Mouse (Mus musculus): ENCODE data around the gene Rcvrn. TPM values are rescaled to one million over a fixed set of nuclear protein-coding genes. Genes with fewer than 3 reads are reported as not detected.

Rcvrn gene
- polyA plus RNA-seq, 1 experiment, result not detected

DNA sequence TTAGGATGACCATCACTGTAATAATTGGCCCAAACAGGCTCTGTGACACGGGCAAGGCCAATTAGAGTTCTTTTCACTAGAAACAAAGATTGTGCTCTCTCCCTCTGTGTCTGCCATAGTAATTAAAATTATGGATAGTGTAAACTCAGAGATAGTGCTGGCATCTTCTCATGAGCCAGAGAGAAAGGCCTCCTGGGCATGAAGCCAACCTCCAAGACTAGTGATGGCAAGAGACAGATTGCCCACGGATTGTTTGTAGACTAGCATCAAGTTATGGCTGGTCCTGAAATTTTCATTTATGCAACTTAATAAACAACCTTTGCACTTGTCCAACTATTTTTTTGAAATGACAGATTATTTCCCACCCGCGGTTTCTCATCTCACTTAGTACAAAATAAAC lies 17.9 kb downstream of the Rcvrn start:
- Histone ChIP-seq H3K4me1 (no peaks in the 10 kb centered on the region), H3K4me3 (replicated peaks) (no peak overlapping the region), H3K9me3 (no peaks in the 10 kb centered on the region), H3K27me3 (replicated peaks) (peaks cover 7% of the 10 kb centered on the region), H3K36me3 (replicated peaks; ENCODE audit: low read length) (no peaks in the 10 kb centered on the region)
- TF ChIP-seq FLI1 (IDR thresholded peaks at IDR 0.05; ENCODE audit: low read length) (no peak), GATA1 (IDR thresholded peaks at IDR 0.05; ENCODE audit: borderline replicate concordance, low read length) (no peak)

DNA sequence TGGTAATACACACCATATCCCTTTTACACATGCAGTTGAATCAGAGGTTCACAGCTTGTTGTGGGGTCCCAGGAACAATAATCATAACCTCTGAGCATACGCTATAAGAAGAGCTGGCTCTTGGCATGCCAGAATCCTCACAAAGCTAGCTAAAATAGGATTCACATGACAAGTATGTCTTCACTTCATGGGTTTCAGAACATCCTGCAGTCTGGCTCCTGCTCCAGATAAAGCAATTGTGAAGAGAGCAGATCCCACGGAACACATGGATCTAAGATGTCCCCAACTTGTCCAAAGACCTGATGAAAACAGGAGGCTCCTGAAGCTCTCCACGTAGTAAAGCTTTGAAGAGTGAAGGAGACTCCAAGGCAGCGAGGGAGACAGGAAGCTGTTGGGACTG lies 20.3 kb downstream of the Rcvrn start:
- no peaks in the 10 kb centered on the region for H3K4me1 ChIP-seq
- no peak for TF ChIP-seq FLI1 (IDR thresholded peaks at IDR 0.05; ENCODE audit: low read length)
- TF ChIP-seq GATA1 (IDR thresholded peaks at IDR 0.05; ENCODE audit: borderline replicate concordance, low read length), result no peak
- no peaks in the 10 kb centered on the region for H3K9me3 ChIP-seq
- H3K36me3 ChIP-seq (replicated peaks; ENCODE audit: low read length), result no peaks in the 10 kb centered on the region
- peaks cover 7% of the 10 kb centered on the region for H3K27me3 ChIP-seq (replicated peaks)
- no peak overlapping the region for H3K4me3 ChIP-seq (replicated peaks)

DNA sequence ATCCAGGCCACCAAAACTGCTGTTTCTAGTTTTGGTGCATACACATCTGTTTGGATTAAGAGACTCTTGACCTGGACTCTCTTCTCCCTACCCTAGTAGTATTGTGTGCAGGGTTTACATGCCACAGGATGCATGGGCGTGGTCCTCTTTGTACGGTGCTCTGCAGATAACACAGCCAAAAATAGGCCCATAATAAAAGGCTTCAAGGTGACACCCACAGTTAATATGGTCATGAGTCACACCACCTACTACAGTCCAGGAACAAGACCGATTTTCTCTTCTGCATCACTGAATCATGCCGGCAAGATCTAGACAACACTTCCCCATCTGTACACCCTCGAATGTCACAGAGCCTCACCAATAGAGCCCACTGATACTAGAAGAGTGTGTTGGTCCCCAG lies 26.4 kb downstream of the Rcvrn start:
- Histone ChIP-seq H3K27me3 (replicated peaks) (peaks cover 8% of the 10 kb centered on the region), H3K4me1 (no peaks in the 10 kb centered on the region), H3K9me3 (no peaks in the 10 kb centered on the region), H3K36me3 (replicated peaks; ENCODE audit: low read length) (no peaks in the 10 kb centered on the region), H3K4me3 (replicated peaks) (no peak overlapping the region)
- TF ChIP-seq GATA1 (IDR thresholded peaks at IDR 0.05; ENCODE audit: borderline replicate concordance, low read length), result no peak
- TF ChIP-seq FLI1 (IDR thresholded peaks at IDR 0.05; ENCODE audit: low read length), result no peak

DNA sequence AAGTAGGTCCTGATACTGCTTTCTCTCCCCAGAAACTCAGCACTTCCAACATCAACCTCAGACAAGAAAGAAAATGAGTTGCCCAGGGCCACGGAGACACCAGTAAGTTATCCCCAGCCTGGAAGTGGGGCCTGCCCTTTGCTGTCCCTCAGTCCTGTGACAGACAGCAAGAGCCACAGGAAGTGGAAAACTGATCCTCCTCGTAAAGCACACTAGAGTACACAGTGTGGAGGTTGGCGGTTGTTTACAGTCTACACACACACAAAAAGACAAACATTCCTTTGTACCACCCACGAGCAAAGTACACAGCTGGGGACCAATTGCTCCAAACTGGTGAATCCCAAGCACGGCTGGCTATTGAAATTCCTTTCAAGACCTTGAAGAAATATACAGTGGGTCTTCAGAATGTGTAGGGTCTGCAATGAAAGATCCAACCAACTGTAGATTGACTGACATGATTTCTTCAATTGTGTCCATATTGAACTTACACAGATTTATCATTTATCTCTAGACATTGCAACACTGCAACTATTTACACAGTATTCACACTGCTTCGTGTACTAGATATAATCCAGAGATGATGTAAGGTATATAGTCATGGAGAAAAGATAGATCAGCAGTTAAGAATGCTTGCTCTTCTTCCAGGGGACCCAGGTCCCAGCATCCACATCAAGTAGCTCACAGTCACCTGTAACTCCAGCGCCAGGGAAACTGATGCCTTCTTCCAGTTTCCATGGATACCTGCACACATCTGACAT lies 27.5 kb downstream of the Rcvrn start:
- no peaks in the 10 kb centered on the region for H3K36me3 ChIP-seq (replicated peaks; ENCODE audit: low read length)
- peaks cover 8% of the 10 kb centered on the region for H3K27me3 ChIP-seq (replicated peaks)
- no peak overlapping the region for H3K4me3 ChIP-seq (replicated peaks)
- TF ChIP-seq GATA1 (IDR thresholded peaks at IDR 0.05; ENCODE audit: borderline replicate concordance, low read length), result no peak
- no peak for TF ChIP-seq FLI1 (IDR thresholded peaks at IDR 0.05; ENCODE audit: low read length)
- H3K4me1 ChIP-seq, result no peaks in the 10 kb centered on the region
- no peaks in the 10 kb centered on the region for H3K9me3 ChIP-seq

DNA sequence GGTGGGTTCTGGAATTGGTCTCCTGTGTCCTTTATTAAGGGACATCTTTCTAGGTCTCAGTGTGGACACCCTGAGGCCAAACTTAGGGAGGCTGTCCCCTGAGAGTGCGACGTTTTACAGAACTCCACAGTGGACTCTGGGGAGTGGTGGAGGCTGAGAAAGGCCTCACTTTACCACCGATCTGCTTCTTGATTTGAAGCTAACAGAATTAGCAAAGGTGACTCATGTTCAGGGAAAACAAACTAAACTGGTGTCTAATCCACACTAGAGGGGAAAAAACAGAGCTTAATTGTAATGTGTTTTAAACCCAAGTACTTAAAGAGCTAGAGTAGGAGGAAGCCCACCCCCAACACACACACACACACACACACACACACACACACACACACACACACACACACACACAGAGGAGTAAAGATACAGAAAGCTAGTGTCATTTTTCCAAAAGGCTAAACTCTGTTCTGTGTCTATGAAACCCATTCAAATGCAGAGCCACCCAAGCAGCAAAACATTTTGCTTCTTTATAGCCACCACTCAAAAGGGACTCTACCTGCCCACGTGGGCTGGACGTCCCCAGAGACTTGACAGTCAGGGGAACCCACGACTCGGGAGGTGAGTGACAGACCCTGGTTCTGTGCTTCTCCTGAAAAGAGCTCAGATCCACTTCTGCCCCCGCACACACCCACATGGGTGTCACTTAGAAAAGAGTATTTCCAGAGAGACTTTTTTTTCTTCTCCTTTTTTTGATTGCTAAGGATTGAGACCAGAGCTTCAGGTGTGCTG lies 28.3 kb downstream of the Rcvrn start:
- no peak overlapping the region for H3K4me3 ChIP-seq (replicated peaks)
- no peaks in the 10 kb centered on the region for H3K36me3 ChIP-seq (replicated peaks; ENCODE audit: low read length)
- no peaks in the 10 kb centered on the region for H3K9me3 ChIP-seq
- TF ChIP-seq FLI1 (IDR thresholded peaks at IDR 0.05; ENCODE audit: low read length) (no peak), GATA1 (IDR thresholded peaks at IDR 0.05; ENCODE audit: borderline replicate concordance, low read length) (no peak)
- H3K27me3 ChIP-seq (replicated peaks), result peaks cover 8% of the 10 kb centered on the region
- no peaks in the 10 kb centered on the region for H3K4me1 ChIP-seq

DNA sequence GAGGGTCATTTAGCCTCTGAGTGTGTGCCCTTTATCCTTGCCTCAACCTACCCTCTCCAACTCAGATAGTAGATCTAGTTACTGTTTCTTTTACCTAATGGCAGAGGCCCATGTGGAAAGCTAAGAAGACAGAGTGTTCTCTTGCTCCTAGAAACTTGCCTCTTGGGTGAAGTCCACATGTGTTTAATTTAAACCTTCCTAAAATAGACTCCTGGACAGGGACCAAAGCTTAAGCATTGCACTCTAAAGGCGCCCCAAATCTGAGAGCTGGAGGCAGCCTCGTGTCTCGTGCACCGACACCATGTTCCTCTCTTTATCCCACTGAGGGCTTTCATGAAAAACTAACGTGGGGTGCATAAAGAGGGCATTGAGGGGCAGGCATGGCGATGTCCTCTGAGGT lies 32.0 kb downstream of the Rcvrn start:
- peaks cover 12% of the 10 kb centered on the region for H3K27me3 ChIP-seq (replicated peaks)
- no peaks in the 10 kb centered on the region for H3K4me1 ChIP-seq
- TF ChIP-seq FLI1 (IDR thresholded peaks at IDR 0.05; ENCODE audit: low read length) (no peak), GATA1 (IDR thresholded peaks at IDR 0.05; ENCODE audit: borderline replicate concordance, low read length) (no peak)
- H3K9me3 ChIP-seq, result no peaks in the 10 kb centered on the region
- no peak overlapping the region for H3K4me3 ChIP-seq (replicated peaks)
- H3K36me3 ChIP-seq (replicated peaks; ENCODE audit: low read length), result no peaks in the 10 kb centered on the region

DNA sequence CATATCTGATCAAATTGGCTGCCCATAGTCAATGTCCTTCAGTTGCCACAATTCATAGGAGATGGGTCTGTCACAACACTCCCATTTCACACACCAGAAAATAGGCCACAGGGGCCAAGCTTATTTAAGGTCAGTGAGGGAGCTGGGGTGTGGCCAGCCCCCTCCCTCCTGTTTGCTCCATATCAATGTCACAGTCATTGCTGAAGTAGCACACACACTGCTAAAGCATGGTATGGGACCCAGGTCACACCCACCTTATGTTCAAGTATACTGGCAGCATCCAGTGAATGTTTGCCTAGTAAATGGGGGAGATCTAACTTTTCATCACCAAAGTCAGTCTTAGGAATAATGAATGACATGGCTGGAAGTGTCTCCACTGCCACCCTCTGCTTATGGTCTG lies 33.6 kb downstream of the Rcvrn start:
- Histone ChIP-seq H3K9me3 (peaks cover 5% of the 10 kb centered on the region; the same call in 1 of the 2 replicates), H3K36me3 (replicated peaks; ENCODE audit: low read length) (no peaks in the 10 kb centered on the region), H3K27me3 (replicated peaks) (peaks cover 15% of the 10 kb centered on the region), H3K4me1 (no peaks in the 10 kb centered on the region), H3K4me3 (replicated peaks) (no peak overlapping the region)
- no peak for TF ChIP-seq GATA1 (IDR thresholded peaks at IDR 0.05; ENCODE audit: borderline replicate concordance, low read length)
- TF ChIP-seq FLI1 (IDR thresholded peaks at IDR 0.05; ENCODE audit: low read length), result no peak

DNA sequence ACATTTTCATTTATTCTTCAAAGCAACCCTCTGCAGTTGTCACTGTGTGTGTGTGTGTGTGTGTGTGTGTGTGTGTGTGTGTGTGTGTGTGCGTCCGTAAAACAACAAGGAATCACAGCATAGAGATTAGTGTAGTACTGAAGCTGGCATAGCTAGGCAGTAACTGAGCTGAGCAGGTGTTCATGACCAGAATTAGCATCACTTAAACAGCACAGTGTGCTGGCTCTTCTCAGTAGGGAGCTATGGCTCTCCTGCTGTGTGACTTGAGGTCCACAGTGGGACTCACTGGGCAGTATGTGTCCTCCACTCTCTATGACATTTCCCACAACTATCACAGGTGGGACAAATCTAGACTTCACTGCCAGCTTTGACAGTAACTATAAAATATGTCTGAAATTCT lies 35.9 kb downstream of the Rcvrn start:
- Histone ChIP-seq H3K4me1 (no peaks in the 10 kb centered on the region), H3K27me3 (replicated peaks) (peaks cover 11% of the 10 kb centered on the region), H3K4me3 (replicated peaks) (no peak overlapping the region), H3K36me3 (replicated peaks; ENCODE audit: low read length) (no peaks in the 10 kb centered on the region), H3K9me3 (peaks cover 9% of the 10 kb centered on the region; the same call in 1 of the 2 replicates)
- no peak for TF ChIP-seq GATA1 (IDR thresholded peaks at IDR 0.05; ENCODE audit: borderline replicate concordance, low read length)
- TF ChIP-seq FLI1 (IDR thresholded peaks at IDR 0.05; ENCODE audit: low read length), result no peak

DNA sequence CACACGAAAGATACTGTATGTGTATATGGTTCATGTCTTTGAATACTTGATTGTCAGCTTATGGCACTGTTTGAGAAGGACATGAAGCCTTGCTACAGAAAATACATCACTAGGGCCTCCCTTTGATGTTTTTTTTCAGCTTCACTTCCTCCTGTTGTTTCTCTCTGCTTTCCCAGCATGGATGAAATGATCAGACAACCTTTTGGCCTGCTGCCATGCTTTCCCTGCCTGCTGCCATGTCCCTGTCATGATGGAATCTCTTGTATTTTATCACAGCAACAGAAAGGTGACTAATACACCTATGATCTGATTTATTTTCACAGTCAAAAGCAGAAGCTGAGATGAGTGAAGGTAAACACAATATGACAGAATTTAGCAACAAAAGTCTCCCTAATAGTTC lies 38.6 kb downstream of the Rcvrn start:
- Histone ChIP-seq H3K9me3 (peaks cover 9% of the 10 kb centered on the region; the same call in 1 of the 2 replicates), H3K27me3 (replicated peaks) (peaks cover 8% of the 10 kb centered on the region), H3K36me3 (replicated peaks; ENCODE audit: low read length) (no peaks in the 10 kb centered on the region), H3K4me1 (no peaks in the 10 kb centered on the region), H3K4me3 (replicated peaks) (no peak overlapping the region)
- TF ChIP-seq GATA1 (IDR thresholded peaks at IDR 0.05; ENCODE audit: borderline replicate concordance, low read length) (no peak), FLI1 (IDR thresholded peaks at IDR 0.05; ENCODE audit: low read length) (no peak)

DNA sequence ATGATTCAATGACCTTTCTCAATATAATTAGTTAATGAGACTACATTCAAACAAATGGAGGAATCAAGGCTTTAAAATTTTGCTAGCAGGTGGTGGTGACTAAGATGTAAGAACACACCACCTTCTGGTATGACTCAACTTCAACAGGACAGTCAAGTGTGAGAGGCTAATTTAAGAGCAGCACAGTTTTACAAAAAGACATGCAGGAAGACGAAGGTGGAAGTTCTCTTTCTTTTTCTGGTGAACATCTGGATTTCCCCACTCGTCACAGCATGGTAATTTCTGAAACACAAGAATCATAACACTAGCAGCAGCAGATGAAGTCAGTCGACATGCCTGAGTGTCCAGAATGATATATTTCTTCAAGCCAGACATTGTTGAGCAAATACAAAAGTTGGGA lies 39.5 kb downstream of the Rcvrn start:
- Histone ChIP-seq H3K36me3 (replicated peaks; ENCODE audit: low read length) (no peaks in the 10 kb centered on the region), H3K4me1 (no peaks in the 10 kb centered on the region), H3K9me3 (peaks cover 9% of the 10 kb centered on the region; the same call in 1 of the 2 replicates), H3K27me3 (replicated peaks) (peaks cover 5% of the 10 kb centered on the region), H3K4me3 (replicated peaks) (no peak overlapping the region)
- TF ChIP-seq FLI1 (IDR thresholded peaks at IDR 0.05; ENCODE audit: low read length), result no peak
- TF ChIP-seq GATA1 (IDR thresholded peaks at IDR 0.05; ENCODE audit: borderline replicate concordance, low read length), result no peak

Measured in megakaryocyte, embryonic 14.5 days (primary cell).